ENCODE assay signal across 21 mouse cellular contexts in genomic region chr5:150134651-150135050, GRCm38 (mm10).
"Had no signal": no experiment of that assay in that cellular context is flagged by ENCODE, and none has a peak within 500 bp of the region (broad histone marks: within the 10 kb centered on the region; RNA-seq: fewer than 3 reads in every experiment).

No protein-coding gene starts in this region.

- H3K4me3 ChIP-seq: kidney, embryonic 15.5 days; layer of hippocampus, adult 2 months; limb, embryonic 10.5 days; limb, embryonic 13.5 days; myocyte; neural tube, embryonic 13.5 days had no signal

- H3K4me2 ChIP-seq: kidney, embryonic 15.5 days; limb, embryonic 13.5 days; lung, embryonic 14.5 days; midbrain, embryonic 11.5 days; neural tube, embryonic 13.5 days had no signal

- H3K9me3 ChIP-seq: kidney, embryonic 15.5 days; limb, embryonic 10.5 days; limb, embryonic 13.5 days; neural tube, embryonic 13.5 days had no signal

- H3K27ac ChIP-seq: kidney, embryonic 15.5 days; layer of hippocampus, adult 2 months; limb, embryonic 10.5 days; limb, embryonic 13.5 days; macrophage; neural tube, embryonic 13.5 days had no signal

- H3K4me1 ChIP-seq: kidney, embryonic 15.5 days; limb, embryonic 13.5 days had no signal

- H3K27me3 ChIP-seq: kidney, embryonic 15.5 days; limb, embryonic 13.5 days; megakaryocyte, embryonic 14.5 days; neural tube, embryonic 13.5 days had no signal

- H3K9ac ChIP-seq: kidney, embryonic 15.5 days; limb, embryonic 13.5 days; lung, embryonic 14.5 days; neural tube, embryonic 13.5 days had no signal

- ATAC-seq: lung, postnatal 0 days; midbrain, embryonic 16.5 days had no signal

- H3K36me3 ChIP-seq: kidney, embryonic 15.5 days; limb, embryonic 10.5 days; limb, embryonic 13.5 days; neural tube, embryonic 13.5 days had no signal

- DNase-seq: kidney, adult 11 months; kidney, adult 8-10 months; kidney, postnatal 25 days; layer of hippocampus, adult 9-11 months; lung, embryonic 14.5 days; retina, postnatal 1 day; right cerebral cortex, postnatal 25 days; thymus, adult 18-20 months; thymus, postnatal 14 days; thymus, postnatal 4 days had no signal
